Mouse (Mus musculus) kidney, postnatal 25 days (tissue): ENCODE measurements around the gene Vmn2r27.

ENCODE experiments used
- DNase-seq, 2 experiments: peaks; one replicate each; pipeline ENCODE4 v3.0.0; 2021; ENCODE audit warnings: mixed read lengths in 2 of 2

The Vmn2r27 gene

DNA sequence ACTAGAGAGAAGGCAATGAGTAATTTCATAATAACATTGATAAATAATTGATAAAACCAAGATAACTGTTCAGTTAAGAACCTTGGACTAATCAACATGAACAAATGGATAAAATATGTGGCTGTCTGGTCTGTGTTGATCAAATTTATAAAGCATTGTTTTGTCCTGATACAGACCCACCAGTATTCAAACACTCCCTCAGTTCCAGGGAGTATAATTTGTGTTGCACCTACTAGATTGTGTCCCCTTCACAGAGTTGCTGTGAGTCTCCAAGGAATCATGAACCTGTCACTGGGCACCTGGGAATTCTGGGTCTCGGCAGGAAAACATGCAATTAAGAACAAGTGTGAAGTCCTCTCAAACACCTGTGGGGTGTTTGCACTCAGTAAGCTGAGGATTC lies at the start of gene Vmn2r27:
Vmn2r27 (minus strand) TSS at position 101 of the 400 bp plus-strand sequence.
- no peak for DNase-seq

DNA sequence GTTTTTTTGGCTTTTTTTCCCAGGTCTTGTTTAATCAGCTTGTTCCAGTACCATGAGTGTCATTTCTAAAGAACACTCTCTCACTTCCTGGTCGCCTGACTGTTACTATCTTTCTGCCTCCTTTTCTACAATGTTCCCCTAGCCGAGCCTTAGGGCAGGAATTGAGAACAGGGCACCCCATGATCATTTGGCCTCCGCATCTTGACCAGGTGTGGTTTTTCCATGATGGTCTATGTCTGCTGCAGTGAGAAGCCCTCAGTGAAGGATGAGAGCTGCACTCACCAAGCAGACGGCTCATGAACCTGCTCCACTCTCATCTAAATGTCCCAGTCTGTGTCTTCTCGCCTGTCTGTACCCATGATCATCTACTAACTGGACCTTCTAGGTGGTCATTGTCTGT lies 46.6 kb upstream of the Vmn2r27 start:
- no peak for DNase-seq

- DNase-seq, result peak; percentile 18 to 38
Measured at GRCm38 (mm10) chr6:124277641-124278040, 46.0 kb upstream of the Vmn2r27 start.

DNA sequence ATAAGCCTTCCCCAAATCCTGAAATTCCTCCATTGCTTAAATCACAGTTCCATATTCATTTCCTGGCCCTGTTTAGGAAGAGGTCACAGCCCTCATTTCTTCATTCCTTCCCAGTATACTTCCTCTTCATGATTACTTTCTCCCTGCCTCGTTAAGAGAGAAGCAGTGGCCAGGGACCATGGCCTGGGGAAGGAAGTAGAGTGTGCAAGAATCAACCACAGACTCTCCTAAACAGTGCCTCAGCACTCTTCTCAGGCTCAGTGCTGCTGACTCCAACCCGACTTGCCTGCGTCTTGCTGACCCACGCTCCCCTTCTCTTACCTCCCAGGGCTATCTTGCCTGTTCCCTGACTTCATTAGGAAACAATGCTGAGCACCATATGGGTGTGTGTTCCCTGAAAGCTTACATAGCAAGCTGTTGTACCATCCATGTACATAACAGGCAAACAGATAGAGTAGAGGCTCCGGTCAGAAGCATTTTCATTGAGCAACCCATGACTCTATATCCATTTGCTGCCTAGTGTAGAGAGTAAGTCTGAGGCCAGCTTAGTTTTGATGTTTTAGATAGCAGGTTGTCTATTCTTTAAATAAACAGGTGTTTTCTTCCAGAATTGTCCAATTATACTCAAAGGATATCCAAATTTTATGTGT lies 41.7 kb upstream of the Vmn2r27 start:
- DNase-seq, result no peak

DNA sequence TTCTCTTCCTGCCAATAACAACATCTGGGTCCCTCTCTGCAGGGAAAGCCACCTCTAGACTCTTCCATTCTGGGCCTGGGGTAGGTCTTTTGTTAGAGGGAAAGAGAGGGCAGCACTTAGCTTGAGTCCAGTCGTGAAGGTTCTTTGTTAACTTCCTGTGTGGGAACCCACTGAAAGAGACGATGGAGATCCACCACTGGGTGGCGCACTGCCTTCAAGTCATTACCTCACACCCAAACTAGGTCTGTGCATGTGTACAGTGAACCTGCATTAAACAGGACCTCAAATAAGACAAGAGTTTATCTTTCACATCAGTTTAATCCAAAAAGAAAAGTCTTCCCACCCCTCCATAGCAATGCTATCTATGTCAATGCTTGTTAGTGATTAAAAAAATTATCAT lies 31.0 kb upstream of the Vmn2r27 start:
- peak; percentile 72 to 87 for DNase-seq

GRCm38 (mm10) chr6:124260198-124260931 lies 28.7 kb upstream of the Vmn2r27 start:
- DNase-seq, result peak; percentile 61 to 63

DNA sequence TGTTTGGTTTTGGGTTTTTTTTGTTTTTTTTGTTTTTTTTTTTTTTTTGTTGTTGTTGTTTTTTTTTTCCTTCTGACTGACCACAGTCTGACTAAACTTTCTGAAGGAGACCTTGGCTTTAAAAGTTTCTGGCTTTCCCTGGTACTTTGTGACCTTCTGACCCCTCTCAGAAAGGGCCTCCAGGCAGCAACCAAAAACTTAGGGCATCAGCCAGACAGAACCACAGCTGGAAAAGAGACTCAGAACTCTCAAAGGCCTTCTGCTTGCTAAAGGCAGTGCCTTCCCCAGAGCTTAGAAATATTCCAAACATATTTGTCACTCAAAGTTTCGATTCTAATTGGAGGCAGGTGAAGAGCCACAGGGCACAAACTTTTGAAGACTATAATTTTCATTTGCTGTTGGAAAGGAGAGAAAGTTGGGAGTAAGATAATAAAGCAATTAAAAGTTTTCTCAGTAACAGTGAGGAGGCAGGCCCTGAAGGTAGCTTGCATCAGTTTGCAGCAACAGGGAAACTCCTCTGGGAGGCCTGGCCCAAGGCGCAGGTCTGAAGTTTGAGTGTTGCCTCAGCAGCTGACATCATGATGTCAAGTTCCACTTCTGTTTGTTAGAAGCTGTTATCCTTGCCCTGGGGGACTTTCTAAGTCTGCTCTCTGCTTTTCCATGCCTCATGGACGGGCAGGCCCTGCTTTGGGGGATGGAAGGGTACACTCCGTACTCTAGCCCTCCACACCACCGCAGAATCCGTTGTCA lies 24.2 kb upstream of the Vmn2r27 start:
- no peak for DNase-seq

GRCm38 (mm10) chr6:124202116-124202515 lies 29.5 kb downstream of the Vmn2r27 start:
- no peak for DNase-seq

DNA sequence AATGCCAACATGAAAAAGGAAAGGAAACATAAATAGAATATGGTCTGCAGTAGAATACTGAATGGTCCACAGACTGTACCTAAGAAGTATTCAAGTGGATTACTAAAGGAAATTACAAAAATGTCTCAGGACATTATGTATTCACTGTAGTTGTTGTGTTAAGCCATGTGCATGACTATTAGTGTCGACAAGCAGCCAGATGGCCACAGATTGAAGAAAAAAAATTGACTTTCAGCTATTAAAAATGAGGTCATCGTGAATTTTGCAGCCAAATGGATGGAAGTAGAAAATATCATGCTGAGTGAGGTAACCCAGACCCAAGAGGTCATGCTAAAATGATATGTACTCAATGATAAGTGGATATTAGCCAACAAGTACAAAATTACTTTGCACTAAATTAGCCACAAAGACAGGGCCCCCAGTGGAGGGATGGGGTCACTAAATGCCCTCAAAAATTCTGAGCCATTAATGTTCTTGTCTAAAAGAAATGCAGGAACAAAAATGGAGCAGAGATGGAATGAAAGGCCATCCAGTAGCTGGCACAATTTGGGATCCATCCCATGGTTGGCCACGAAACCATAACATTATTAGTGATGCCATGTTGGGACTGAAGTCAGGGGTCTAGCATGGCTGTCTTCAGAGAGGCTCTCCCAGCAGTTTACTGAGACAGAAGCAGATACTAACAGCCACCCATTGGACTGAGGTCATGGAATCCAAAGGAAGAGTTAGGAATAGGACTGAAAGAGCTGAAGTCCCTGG lies 63.0 kb downstream of the Vmn2r27 start:
- DNase-seq, result no peak

DNA sequence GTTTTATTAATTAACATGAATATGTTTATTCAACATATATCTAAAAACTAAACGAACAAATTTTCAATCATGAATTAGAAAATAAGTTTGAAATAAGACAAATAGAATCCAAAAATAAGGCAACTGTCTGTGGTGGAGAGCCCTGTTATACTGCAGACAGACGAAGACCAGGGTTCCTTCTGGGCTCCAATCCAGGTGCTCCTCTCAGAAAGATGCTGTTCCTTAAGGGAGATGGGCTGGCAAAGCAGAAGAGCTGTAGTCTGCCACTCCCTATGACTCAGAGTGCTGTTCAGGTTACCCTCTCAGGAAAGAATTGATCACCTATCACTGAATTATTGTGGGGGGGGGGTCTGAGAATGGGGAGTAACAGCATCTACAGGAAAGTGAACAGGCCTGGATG lies 65.1 kb downstream of the Vmn2r27 start:
- no peak for DNase-seq

GRCm38 (mm10) chr6:124149808-124150207 lies 81.8 kb downstream of the Vmn2r27 start:
- no peak for DNase-seq
